Mouse (Mus musculus): ENCODE results near the gene Dgki.
A peak's percentile ranks its signal among the peaks of the same experiment; 100 is the strongest.

Dgki gene

DNA sequence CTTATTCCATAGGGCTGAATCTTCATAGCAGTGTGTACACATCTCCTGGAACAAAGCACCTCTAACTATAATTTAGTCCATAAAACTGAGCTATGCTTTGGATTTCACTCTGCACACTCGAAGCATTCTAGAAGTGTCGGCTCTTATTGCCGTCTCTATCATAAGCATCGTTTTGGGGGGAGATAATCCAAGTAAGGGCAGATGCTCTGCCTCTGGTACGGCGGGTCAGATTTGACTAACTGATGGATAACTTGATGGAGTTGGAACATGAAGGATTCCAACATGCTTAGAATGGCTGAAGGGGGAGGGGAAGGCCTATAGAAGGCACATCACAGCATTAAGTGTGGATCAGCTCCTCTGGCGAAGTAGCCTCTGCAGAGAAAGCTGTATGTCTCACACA lies 242.4 kb downstream of the Dgki start:
- DNase-seq = no peak

GRCm38 (mm10) chr6:37055634-37056033 lies 244.3 kb downstream of the Dgki start:
- DNase-seq = no peak

DNA sequence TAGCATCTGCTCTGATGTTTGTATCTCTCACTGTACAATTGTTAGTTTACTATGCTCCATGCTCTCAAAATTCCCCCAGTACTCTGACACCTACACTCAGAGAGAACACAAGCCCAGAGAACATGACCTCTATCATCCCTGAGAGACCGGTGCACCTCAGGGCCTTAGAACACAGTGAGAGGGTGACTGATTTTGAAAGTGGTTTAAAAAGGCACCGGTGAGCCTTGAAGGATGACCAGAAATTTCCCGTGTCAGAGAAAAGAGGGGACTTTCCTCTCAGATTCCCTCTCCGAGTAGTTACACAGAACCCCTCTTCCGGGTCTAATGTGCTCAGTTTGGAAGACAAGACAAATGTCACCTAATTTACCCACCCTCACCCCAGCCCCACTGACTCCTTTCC lies 244.9 kb downstream of the Dgki start:
- DNase-seq = no peak

GRCm38 (mm10) chr6:37054435-37055020 lies 245.5 kb downstream of the Dgki start:
- DNase-seq = peak; percentile 64

DNA sequence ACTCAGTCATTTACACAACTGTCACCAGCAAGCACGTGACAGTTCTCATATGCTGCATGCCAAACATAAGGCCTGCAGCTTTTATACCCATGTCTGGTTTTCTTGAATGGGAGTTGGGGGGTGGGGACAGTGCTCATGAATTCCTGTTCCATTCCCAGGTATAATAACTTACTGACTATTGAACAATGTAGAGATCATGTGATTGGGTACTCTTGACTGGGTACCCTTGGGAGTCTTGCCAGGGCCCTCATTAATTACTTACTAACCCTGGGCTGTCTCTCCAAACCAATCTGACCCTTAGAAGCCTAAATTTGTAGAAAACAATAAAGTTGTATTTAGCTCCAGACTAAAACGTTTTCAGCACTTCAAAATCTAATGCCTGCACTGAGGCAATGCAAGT lies 246.6 kb downstream of the Dgki start:
- no peak for DNase-seq

- no peak for DNase-seq
Observed at GRCm38 (mm10) chr6:37051652-37052051, 248.3 kb downstream of the Dgki start.

GRCm38 (mm10) chr6:37051150-37051549 lies 248.8 kb downstream of the Dgki start:
- no peak for DNase-seq

- DNase-seq = peak; percentile 49
Observed at GRCm38 (mm10) chr6:37047611-37048129, 252.3 kb downstream of the Dgki start.

DNA sequence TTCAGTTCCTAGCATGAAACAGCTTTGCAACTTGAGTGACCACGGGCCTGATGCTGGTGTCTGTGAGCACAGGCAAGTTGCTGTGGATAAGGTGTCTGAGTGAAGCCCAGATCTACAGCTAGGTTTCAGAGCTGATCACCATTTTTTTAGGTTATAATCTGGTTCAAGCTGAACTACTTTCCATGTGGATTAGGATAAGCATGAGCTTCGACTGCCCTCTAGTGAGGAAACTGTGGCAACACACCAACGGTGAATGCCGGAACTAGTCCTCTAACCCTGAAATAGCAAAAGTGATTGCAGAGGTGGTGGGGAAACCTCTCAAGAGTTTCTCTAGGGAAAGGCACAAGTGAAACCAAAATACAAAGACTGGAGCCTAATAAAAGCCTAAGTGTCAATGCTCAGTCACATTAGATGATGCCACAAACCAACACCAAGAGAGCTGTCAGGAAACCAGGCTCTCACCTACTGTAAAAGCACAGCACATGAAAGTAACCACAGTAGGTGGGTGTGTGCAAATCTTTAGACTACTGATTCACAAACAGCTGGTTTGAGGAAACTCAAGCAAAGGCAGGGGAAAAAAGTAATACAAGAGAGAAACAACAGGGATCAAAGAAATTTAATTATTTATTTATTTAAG lies 253.7 kb downstream of the Dgki start:
- DNase-seq = peak; percentile 78

- no peak for DNase-seq
Observed at GRCm38 (mm10) chr6:37044796-37045195, 255.2 kb downstream of the Dgki start.

DNA sequence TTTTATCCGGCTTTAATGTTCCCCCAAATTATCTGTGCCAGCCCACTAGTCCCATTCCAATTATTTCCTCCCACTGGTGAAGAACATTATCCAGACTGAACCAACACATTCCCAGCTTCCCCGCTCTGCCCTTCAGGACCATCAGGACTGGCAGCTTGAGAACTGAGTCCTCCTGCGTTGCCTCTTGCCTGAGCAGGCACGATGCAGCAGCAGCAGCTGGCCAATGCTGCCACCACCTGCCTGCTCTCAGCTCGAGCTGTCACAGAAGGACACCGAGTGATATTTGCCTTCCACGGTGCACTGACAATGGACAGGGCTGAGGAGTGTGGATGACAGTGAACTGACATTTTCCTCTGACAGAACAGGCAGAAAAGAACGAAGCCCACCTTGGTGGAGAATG lies 261.5 kb downstream of the Dgki start:
- DNase-seq = peak; percentile 56

DNA sequence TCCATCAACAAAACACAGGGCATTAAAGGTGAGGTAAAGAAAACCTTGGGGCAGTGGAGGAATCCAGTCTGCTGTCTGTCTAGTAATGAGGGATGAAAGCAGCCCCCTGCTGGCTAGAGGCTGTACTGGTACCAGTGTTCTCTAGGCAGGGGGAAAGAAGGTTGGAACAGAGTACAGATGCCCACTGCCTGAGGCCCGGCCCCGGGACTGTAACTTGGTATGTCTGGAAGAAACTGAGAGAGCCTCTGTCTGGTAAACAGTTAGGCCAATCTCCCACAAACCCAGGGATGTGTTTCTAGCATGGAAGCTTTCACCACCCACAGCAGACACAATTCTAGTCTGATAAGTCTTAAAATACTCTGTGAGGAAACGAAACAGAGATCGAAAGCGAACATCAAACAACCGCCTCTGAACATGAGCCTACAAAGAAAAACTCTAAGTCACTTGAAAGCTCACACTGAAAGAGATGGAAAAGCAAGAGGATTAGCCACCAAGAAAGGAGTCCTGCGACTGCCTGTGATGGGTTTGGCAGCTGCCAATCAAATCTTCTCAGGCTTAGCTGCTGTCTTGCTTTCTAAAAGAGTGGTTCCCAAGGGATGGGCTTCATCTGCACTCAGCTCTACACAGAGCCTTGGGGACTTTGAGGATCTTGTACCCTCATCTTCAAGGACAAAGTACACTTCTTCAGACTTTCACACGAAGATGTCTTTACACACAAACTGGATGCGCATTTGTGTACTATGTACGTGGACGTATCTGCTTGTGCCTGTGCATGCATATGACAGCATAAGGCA lies 262.7 kb downstream of the Dgki start:
- peak; percentile 68 for DNase-seq

DNA sequence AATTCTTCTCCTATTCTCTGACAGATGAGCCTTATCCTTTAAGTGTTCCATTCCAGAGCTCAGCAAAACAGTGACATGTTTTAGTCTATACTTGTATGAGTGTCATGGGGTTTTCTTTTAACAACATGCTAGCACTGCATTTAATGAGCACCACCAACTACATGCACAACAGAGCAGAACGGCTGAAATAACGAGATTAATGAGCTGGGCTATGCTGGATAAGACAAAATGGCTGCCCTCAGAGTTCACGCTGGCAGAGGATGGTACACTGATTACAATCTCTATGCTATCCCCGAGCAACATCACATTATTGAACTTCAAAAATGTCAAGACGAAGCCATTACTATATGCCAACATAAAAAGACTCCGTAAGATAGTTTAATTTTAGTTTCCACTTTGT lies 264.3 kb downstream of the Dgki start:
- DNase-seq = no peak

- DNase-seq = no peak
Observed at GRCm38 (mm10) chr6:37030986-37031385, 269.0 kb downstream of the Dgki start.

- DNase-seq = no peak
Observed at GRCm38 (mm10) chr6:37030402-37030801, 269.6 kb downstream of the Dgki start.

GRCm38 (mm10) chr6:37028841-37029240 lies 271.1 kb downstream of the Dgki start:
- DNase-seq = no peak

GRCm38 (mm10) chr6:37028300-37028699 lies 271.7 kb downstream of the Dgki start:
- DNase-seq = no peak

GRCm38 (mm10) chr6:37026343-37027243 lies 273.4 kb downstream of the Dgki start:
- DNase-seq = no peak

DNA sequence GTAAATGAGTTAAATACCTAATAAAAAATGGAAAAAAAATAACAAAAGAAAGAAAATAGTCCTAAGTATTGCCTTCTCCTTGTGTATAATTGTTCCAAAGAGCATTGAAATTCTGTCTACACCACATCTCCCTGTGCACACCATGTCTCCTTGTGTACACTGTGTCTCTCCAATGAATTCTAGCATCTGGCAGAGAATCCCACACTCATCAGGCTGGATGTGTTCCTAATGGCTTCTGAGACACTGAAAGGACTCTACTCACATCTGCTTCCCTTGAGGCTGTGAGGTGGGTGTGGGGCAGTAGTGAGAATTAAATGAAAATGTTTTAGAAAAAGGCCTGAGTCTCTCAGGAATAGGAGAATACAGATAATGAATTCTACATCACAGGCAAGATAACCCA lies 283.9 kb downstream of the Dgki start:
- DNase-seq = no peak

- DNase-seq = no peak
Observed at GRCm38 (mm10) chr6:37011597-37011996, 288.4 kb downstream of the Dgki start.

DNA sequence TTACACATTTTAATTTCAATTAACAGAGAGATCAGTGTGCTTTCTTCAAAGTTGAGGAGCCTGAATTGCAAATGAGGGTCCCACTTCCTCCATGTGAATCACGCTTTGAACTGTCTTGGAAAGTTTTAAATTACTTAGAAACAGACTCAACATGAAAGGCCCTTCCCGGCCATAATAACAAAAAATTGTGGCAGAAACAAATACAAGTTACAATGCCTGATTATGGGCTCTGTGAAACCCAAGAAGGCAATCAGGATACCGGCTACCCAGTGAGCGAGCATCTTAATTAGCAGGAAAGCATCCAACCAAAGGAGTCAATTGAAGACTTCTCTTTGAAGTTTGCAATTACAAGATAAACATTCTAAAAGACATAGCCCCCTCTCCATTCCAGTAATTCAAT lies 292.4 kb downstream of the Dgki start:
- no peak for DNase-seq

- DNase-seq = no peak
Observed at GRCm38 (mm10) chr6:37004914-37005313, 295.1 kb downstream of the Dgki start.

DNA sequence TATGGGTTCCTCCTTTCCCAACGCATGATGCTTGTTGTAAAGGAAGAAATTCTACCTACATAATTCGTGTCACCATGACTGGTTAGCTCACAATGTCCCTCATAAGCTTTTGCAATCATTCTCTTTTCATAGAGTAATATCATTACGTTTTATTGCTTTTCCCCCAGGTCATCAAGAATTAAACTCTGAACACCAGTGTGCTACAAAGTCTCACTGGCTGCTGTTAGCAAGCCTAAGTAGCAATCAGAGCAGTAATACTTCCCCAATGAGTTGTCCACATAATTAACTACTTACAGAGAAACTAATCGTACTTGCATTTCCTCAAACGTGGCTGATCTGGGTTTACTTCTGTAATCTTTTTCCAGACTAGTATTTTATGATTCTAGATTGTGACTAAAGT lies 296.7 kb downstream of the Dgki start:
- DNase-seq = no peak
